Mouse (Mus musculus) embryonic facial prominence, embryonic 11.5 days (tissue): ENCODE measurements around the gene Ush2a. TPM values are rescaled to one million over a fixed set of nuclear protein-coding genes. Genes with fewer than 3 reads are reported as not detected.

Experiments
- ATAC-seq: fragments of 200-750 bp; cut with Nextera tagmentation; replicated peaks from 2 replicates; pipeline ENCODE4 v1.8.0; 2017; ENCODE audit warnings: low read depth; ENCODE audit not compliant: insufficient number of reproducible peaks, low FRiP score, low TSS enrichment
- DNase-seq: peaks from one replicate; pipeline ENCODE4 v3.0.0-alpha.2; 2015; ENCODE audit warnings: low spot score
- H3K27ac ChIP-seq: fragments of 300-500 bp; sonication (generic); replicated peaks from 2 replicates; pipeline ENCODE4 v1.5.1; 2014; ENCODE audit warnings: mild to moderate bottlenecking, low read depth, low read length, control low read depth
- H3K27me3 ChIP-seq: fragments of 300-500 bp; sonication (generic); 2 replicates; pipeline ENCODE4 v1.6.1; 2014; ENCODE audit warnings: mild to moderate bottlenecking, low read length, moderate library complexity, mixed read lengths; ENCODE audit not compliant: control insufficient read depth, insufficient read depth
- H3K36me3 ChIP-seq: fragments of 300-500 bp; sonication (generic); replicated peaks from 2 replicates; pipeline ENCODE4 v1.6.1; 2014; ENCODE audit warnings: low read depth, mild to moderate bottlenecking, low read length, moderate library complexity, mixed read lengths; ENCODE audit not compliant: control insufficient read depth, insufficient read depth
- H3K4me1 ChIP-seq: fragments of 300-500 bp; sonication (generic); 2 replicates; pipeline ENCODE4 v1.6.1; 2014; ENCODE audit warnings: low read length, mixed read lengths; ENCODE audit not compliant: control insufficient read depth, insufficient read depth
- H3K4me2 ChIP-seq: fragments of 300-500 bp; sonication (generic); 2 replicates; pipeline ENCODE4 v1.6.1; 2014; ENCODE audit warnings: low read depth, mild to moderate bottlenecking, control low read depth, low read length, moderate library complexity
- H3K4me3 ChIP-seq: fragments of 300-500 bp; sonication (generic); 2 replicates; pipeline ENCODE4 v1.5.1; 2014; ENCODE audit warnings: low read depth, low read length, control low read depth
- H3K9ac ChIP-seq: fragments of 300-500 bp; sonication (generic); replicated peaks from 2 replicates; pipeline ENCODE4 v1.6.1; 2014; ENCODE audit warnings: mild to moderate bottlenecking, control low read depth, low read length
- H3K9me3 ChIP-seq: fragments of 300-500 bp; sonication (generic); replicated peaks from 2 replicates; pipeline ENCODE4 v1.6.1; 2016; ENCODE audit warnings: mild to moderate bottlenecking, low read length, inconsistent platforms, mixed read lengths; ENCODE audit not compliant: control insufficient read depth
- WGBS: fragments of 180-500 bp; shearing (Covaris S2); extraction: QIAGEN DNeasy Blood & Tissue Kit; methylation state at CpG from one replicate; pipeline ENCODE4 v1.1.7; 2014; 5-methylcytosine and 5-hydroxymethylcytosine counted together
- polyA plus RNA-seq: library from polyadenylated mRNA; unstranded; fragments of >200 nt; fragmentation: Nextera tagmentation; extraction: Ambion mirVana; gene quantifications from 2 replicates; pipeline ENCODE4 v1.2.1, GENCODE M21; 2014

The Ush2a gene
- polyA plus RNA-seq, 1 experiment from 2014 or later: 0.07 TPM

- no peak for ATAC-seq
Measured at GRCm38 (mm10) chr1:188260259-188261107, 1.3 kb upstream of the Ush2a start.

DNA sequence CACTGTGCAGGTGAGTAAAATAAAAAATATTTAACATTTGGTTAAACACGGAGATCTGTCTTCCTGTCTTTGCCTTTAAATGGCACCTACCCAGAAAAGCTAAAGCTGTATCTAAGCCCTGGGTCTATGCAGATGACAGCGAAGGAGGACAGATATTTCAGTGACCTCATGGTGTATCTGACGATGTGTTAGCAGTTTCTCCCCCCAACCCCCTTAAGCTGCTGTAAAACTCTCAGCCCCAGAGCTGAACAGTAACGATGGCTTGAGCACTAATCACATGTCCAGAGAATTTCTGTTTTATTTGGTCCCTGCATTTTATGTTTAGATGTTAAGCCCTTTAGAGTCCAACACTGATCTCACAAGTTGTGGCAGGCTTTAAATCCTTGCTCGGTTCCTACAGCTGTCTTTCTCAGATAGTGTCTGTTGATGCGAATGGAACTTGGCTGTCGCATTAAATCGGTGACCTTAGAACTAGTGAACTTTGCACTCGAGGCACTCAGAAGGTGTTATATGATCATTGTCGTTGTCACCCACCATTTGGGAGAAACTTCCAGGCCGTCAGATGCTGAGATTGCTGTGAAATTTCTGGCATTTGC lies 5.4 kb downstream of the Ush2a start:
- Histone ChIP-seq H3K4me2 (no peak overlapping the region), H3K36me3 (no peaks in the 10 kb centered on the region), H3K27ac (no peak overlapping the region), H3K9ac (no peak overlapping the region), H3K4me1 (no peaks in the 10 kb centered on the region), H3K27me3 (no peaks in the 10 kb centered on the region), H3K4me3 (no peak overlapping the region), H3K9me3 (no peaks in the 10 kb centered on the region)
- 72% methylated on average over 11 of the region's 11 CpGs for WGBS
- DNase-seq: no peak
- no peak for ATAC-seq

More at GRCm38 (mm10) chr1:188260259-188261107, 1.3 kb upstream of the Ush2a start:
- no peak overlapping the region for H3K9ac ChIP-seq
- 67% methylated on average over 6 of the region's 6 CpGs for WGBS
- no peaks in the 10 kb centered on the region for H3K4me1 ChIP-seq
- no peak for DNase-seq
- H3K4me2 ChIP-seq: no peak overlapping the region
- H3K27me3 ChIP-seq: no peaks in the 10 kb centered on the region
- no peak overlapping the region for H3K27ac ChIP-seq
- no peak overlapping the region for H3K4me3 ChIP-seq
- H3K36me3 ChIP-seq: no peaks in the 10 kb centered on the region
- no peaks in the 10 kb centered on the region for H3K9me3 ChIP-seq

DNA sequence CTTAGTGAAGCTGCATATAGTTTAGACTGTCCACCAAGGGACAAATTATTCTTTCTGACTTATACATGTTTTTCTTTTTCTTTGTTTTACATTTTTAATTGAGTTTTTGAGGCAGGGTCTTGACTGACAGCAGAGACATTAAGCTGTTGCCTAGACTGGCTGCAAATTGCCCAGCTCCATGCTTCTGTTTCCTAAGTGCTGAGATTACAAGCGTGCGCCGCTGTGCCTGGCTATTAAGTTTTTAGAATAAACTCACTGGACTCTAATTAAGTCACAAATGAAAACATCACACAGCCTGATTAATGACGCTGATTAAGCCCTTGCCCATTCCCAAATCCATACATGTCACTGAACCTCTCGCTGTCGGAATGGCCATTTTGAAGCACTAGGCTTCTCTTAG lies 7.2 kb downstream of the Ush2a start:
- WGBS: 79% methylated on average over 6 of the region's 6 CpGs
- Histone ChIP-seq H3K9ac (no peak overlapping the region), H3K4me1 (no peaks in the 10 kb centered on the region), H3K36me3 (no peaks in the 10 kb centered on the region), H3K27ac (no peak overlapping the region), H3K4me3 (no peak overlapping the region), H3K9me3 (no peaks in the 10 kb centered on the region), H3K27me3 (no peaks in the 10 kb centered on the region), H3K4me2 (no peak overlapping the region)
- DNase-seq: no peak
- ATAC-seq: no peak

- Histone ChIP-seq H3K4me3 (no peak overlapping the region), H3K36me3 (no peaks in the 10 kb centered on the region), H3K4me1 (no peaks in the 10 kb centered on the region), H3K9me3 (no peaks in the 10 kb centered on the region), H3K27ac (no peak overlapping the region), H3K27me3 (no peaks in the 10 kb centered on the region), H3K9ac (no peak overlapping the region), H3K4me2 (no peak overlapping the region)
- DNase-seq (no peak), ATAC-seq (no peak)
- 86% methylated on average over 7 of the region's 7 CpGs for WGBS
Measured at GRCm38 (mm10) chr1:188313303-188313702, 51.5 kb downstream of the Ush2a start.

GRCm38 (mm10) chr1:188316574-188316973 lies 54.8 kb downstream of the Ush2a start:
- DNase-seq: no peak
- WGBS: 90% methylated on average over 5 of the region's 5 CpGs
- Histone ChIP-seq H3K9ac (no peak overlapping the region), H3K4me3 (no peak overlapping the region), H3K27ac (no peak overlapping the region), H3K4me1 (no peaks in the 10 kb centered on the region), H3K27me3 (no peaks in the 10 kb centered on the region), H3K9me3 (no peaks in the 10 kb centered on the region), H3K4me2 (no peak overlapping the region), H3K36me3 (no peaks in the 10 kb centered on the region)
- no peak for ATAC-seq

- no peaks in the 10 kb centered on the region for H3K4me1 ChIP-seq
- no peak overlapping the region for H3K4me2 ChIP-seq
- WGBS: 48% methylated on average over 4 of the region's 4 CpGs
- ATAC-seq: no peak
- no peaks in the 10 kb centered on the region for H3K36me3 ChIP-seq
- H3K27ac ChIP-seq: no peak overlapping the region
- peak; percentile 37 for DNase-seq
- no peaks in the 10 kb centered on the region for H3K27me3 ChIP-seq
- H3K9ac ChIP-seq: no peak overlapping the region
- H3K4me3 ChIP-seq: no peak overlapping the region
- H3K9me3 ChIP-seq: no peaks in the 10 kb centered on the region
Measured at GRCm38 (mm10) chr1:188320204-188320603, 58.4 kb downstream of the Ush2a start.

GRCm38 (mm10) chr1:188321534-188321933 lies 59.7 kb downstream of the Ush2a start:
- no peaks in the 10 kb centered on the region for H3K9me3 ChIP-seq
- DNase-seq: no peak

DNA sequence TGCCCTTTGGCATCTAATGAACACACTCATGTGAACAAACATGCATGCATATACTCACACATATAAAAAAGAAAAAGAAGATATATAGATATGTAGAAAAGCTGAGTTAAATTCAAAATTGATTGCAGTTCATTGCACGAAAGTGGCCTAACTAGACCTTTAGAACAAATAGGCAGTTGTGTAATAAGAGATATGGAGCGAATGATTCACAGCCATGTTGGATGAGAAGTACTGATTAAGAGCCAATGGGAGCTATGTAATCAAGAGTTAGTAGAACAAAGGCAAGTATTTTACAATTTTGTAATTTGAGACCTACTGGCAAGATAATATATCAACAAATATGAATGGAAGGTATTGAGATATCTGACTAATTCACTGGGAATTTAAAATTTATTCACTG lies 68.6 kb downstream of the Ush2a start:
- Histone ChIP-seq H3K27ac (no peak overlapping the region), H3K4me3 (no peak overlapping the region), H3K4me2 (no peak overlapping the region), H3K9me3 (no peaks in the 10 kb centered on the region), H3K9ac (no peak overlapping the region), H3K4me1 (no peaks in the 10 kb centered on the region), H3K36me3 (no peaks in the 10 kb centered on the region), H3K27me3 (no peaks in the 10 kb centered on the region)
- ATAC-seq (no peak), DNase-seq (no peak)
- WGBS: 91% methylated on average over 2 of the region's 2 CpGs

More at GRCm38 (mm10) chr1:188321534-188321933, 59.7 kb downstream of the Ush2a start:
- ATAC-seq: no peak
- no peak overlapping the region for H3K4me2 ChIP-seq
- H3K9ac ChIP-seq: no peak overlapping the region
- WGBS: 78% methylated on average over 7 of the region's 7 CpGs
- no peaks in the 10 kb centered on the region for H3K27me3 ChIP-seq
- no peak overlapping the region for H3K27ac ChIP-seq
- no peak overlapping the region for H3K4me3 ChIP-seq
- H3K4me1 ChIP-seq: no peaks in the 10 kb centered on the region
- H3K36me3 ChIP-seq: no peaks in the 10 kb centered on the region
